Mouse (Mus musculus) kidney, embryonic 15.5 days (tissue): Measurements from ENCODE around the gene Fyn. TPM values are rescaled to one million over a fixed set of nuclear protein-coding genes. Genes with fewer than 3 reads are reported as not detected.

Experiments
- ATAC-seq: fragments of 200-750 bp; cut with Nextera tagmentation; replicated peaks from 2 replicates; pipeline ENCODE4 v1.8.0; 2017; ENCODE audit warnings: moderate TSS enrichment; ENCODE audit not compliant: low FRiP score
- H3K27ac ChIP-seq: fragments of 300-500 bp; sonication (generic); 2 replicates; pipeline ENCODE4 v1.5.1; 2015; ENCODE audit warnings: mild to moderate bottlenecking, inconsistent platforms
- H3K27me3 ChIP-seq: fragments of 300-500 bp; sonication (generic); 2 replicates; pipeline ENCODE4 v1.6.1; 2015; ENCODE audit warnings: inconsistent platforms
- H3K36me3 ChIP-seq: fragments of 300-500 bp; sonication (generic); 2 replicates; pipeline ENCODE4 v1.6.1; 2015; ENCODE audit warnings: inconsistent platforms
- H3K4me1 ChIP-seq: fragments of 300-500 bp; sonication (generic); 2 replicates; pipeline ENCODE4 v1.6.1; 2015; ENCODE audit warnings: inconsistent platforms
- H3K4me2 ChIP-seq: fragments of 300-500 bp; sonication (generic); 2 replicates; pipeline ENCODE4 v1.6.1; 2015; ENCODE audit warnings: moderate library complexity, mild to moderate bottlenecking, inconsistent platforms
- H3K4me3 ChIP-seq: fragments of 300-500 bp; sonication (generic); replicated peaks from 2 replicates; pipeline ENCODE4 v1.5.1; 2015; ENCODE audit warnings: mild to moderate bottlenecking, inconsistent platforms
- H3K9ac ChIP-seq: fragments of 300-500 bp; sonication (generic); 2 replicates; pipeline ENCODE4 v1.6.1; 2015; ENCODE audit warnings: mild to moderate bottlenecking, inconsistent platforms
- H3K9me3 ChIP-seq: fragments of 300-500 bp; sonication (generic); replicated peaks from 2 replicates; pipeline ENCODE4 v1.6.1; 2016; ENCODE audit warnings: inconsistent platforms
- WGBS: fragments of 180-500 bp; shearing (Covaris S2); methylation state at CpG from one replicate; pipeline ENCODE4 v1.1.7; 2015; ENCODE audit warnings: mixed read lengths; 5-methylcytosine and 5-hydroxymethylcytosine counted together
- polyA plus RNA-seq: library from polyadenylated mRNA; unstranded; fragments of >200 nt; fragmentation: Nextera tagmentation; extraction: Ambion mirVana; gene quantifications from 2 replicates; pipeline ENCODE4 v1.2.1, GENCODE M21; 2015

Gene Fyn
- polyA plus RNA-seq, 1 experiment from 2014 or later: 26.2 TPM

DNA sequence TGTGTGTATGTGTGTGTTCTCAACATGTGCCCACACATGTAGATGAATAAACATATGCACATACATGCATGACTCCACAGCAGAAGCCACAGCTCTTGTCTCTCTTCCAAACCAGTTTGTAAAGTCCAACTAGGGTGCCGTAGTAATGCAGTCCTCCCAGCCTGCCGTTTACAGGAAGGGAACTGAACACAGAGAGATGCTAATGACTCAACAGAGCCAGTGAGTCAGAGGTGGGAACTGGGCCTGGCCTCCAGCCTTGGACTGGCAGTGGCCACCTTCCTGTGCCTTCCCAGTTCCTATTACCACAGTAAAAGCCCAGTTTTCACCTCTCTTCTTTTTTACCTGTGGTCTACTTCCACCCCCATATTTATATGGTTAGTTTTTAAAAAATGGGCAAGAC lies 46.9 kb downstream of the Fyn start:
- no peak overlapping the region for H3K9ac ChIP-seq
- no peak overlapping the region for H3K4me3 ChIP-seq
- H3K36me3 ChIP-seq: no peaks in the 10 kb centered on the region
- peaks cover 47% of the 10 kb centered on the region for H3K4me1 ChIP-seq
- no peak for ATAC-seq
- no peak overlapping the region for H3K4me2 ChIP-seq
- H3K27me3 ChIP-seq: no peaks in the 10 kb centered on the region
- no peaks in the 10 kb centered on the region for H3K9me3 ChIP-seq
- WGBS: 40% methylated on average over 2 of the region's 2 CpGs
- H3K27ac ChIP-seq: no peak overlapping the region

DNA sequence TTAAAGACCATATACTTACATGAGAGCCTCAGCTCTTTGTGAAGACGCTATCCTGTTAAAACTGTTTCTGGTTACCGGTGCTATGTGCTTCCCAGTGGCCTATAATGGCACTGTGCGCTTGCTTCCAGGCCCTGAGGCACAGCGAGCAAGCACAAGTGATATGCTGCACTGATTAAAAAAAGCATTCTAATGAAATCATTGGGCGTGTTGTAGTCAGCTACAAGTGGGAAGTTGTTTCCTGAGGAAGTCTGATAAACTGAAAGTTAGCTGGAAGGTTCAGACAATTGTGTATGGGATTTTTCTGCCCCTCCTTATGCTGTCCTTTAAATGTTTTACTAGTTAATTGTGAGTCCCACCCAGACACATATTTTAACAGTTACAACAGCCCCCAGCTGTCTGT lies 49.0 kb downstream of the Fyn start:
- H3K9me3 ChIP-seq: no peaks in the 10 kb centered on the region
- no peak overlapping the region for H3K9ac ChIP-seq
- 0 out of 2 replicates have a peak overlapping the region, but pooled peaks have one; percentile 14 for H3K27ac ChIP-seq
- peaks cover 64% of the 10 kb centered on the region for H3K4me1 ChIP-seq
- 58% methylated on average over 5 of the region's 5 CpGs for WGBS
- no peaks in the 10 kb centered on the region for H3K36me3 ChIP-seq
- H3K27me3 ChIP-seq: no peaks in the 10 kb centered on the region
- H3K4me2 ChIP-seq: no peak overlapping the region
- ATAC-seq: no peak
- no peak overlapping the region for H3K4me3 ChIP-seq

DNA sequence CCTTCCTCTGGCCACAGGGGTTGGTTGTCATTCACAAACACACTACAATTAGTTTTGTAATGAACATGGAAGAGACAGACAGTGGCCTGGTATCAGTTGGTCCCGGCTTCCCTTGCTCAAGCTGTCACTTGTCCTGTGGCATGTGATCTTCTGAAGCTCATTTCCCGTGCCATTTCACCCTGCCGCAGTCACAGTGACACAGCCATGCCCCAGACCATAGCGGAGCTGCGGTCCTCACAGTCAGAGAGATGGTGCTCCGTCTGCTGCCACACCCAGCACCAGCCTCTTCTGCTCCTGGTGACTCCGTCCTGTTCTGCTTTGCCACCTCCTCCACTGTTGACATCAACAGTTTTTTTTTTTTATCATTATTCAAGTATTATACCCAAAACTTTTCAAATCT lies 49.7 kb downstream of the Fyn start:
- Histone ChIP-seq H3K27me3 (no peaks in the 10 kb centered on the region), H3K36me3 (no peaks in the 10 kb centered on the region), H3K27ac (0 out of 2 replicates have a peak overlapping the region, but pooled peaks have one; percentile 3), H3K4me1 (peaks cover 57% of the 10 kb centered on the region), H3K4me3 (no peak overlapping the region), H3K9ac (no peak overlapping the region), H3K9me3 (no peaks in the 10 kb centered on the region), H3K4me2 (no peak overlapping the region)
- WGBS: 82% methylated on average over 7 of the region's 7 CpGs
- ATAC-seq: no peak

DNA sequence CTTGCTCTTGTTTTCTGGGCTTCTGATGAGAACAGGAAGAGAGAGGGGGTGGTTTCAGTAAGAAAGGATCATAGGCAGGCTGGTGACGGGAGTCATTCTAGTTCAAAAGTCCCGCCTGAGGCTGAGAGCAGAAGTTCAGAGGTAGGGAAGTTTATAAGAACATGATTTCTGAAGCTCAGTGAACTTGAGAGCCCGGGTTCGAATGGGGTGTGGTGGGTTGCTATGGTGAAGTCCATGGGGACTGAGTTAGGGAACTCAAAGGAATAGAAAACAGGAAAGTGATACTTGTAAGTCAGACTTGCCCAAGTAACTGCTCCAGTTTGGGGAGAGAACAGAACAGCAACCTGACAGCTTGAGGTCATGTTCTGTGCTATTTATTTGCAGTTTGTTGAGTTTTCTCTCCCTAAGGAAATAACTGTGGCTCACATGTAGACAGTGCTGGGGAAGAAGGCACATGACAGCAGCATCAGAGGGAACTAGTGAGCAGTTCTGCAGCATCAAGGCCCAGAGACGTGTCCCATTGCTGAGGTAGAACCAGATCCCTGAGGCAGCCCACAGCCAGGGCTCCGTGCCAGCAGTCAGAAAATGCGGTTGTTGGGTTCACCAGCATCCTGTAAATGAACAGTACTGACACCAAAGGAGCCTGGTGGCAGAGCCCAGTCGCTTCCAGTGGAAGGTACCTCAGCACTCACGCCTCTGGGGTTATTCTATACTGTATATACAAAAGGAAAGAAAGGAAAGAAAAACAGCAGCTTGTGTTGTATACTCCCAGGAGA lies 52.4 kb downstream of the Fyn start:
- Histone ChIP-seq H3K4me3 (no peak overlapping the region), H3K9me3 (no peaks in the 10 kb centered on the region), H3K9ac (no peak overlapping the region), H3K4me2 (no peak overlapping the region), H3K27ac (0 out of 2 replicates have a peak overlapping the region, but pooled peaks have one; percentile 41), H3K36me3 (no peaks in the 10 kb centered on the region), H3K27me3 (no peaks in the 10 kb centered on the region), H3K4me1 (peaks cover 50% of the 10 kb centered on the region)
- WGBS: 34% methylated on average over 9 of the region's 9 CpGs
- peak; percentile 27; the same call in 1 of the 2 replicates for ATAC-seq

DNA sequence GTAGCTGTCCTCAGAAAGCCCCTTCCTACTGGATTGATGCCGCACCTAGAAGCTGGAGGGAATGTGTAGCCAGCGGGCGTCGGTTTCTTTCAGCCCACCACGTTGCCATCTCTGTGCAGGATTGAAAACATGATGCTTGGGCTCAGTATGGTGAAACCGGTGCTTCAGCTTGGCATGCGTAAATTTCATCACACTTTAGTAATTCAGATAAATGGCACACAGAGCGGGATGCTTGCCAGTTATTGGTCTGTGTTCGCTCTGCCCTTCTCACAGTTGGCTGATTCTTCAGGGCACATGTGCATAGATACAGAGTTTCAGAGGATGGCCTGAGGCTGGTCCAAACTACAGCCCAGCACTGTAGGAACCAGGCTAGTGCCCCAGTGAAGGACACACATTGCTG lies 53.1 kb downstream of the Fyn start:
- Histone ChIP-seq H3K4me3 (no peak overlapping the region), H3K36me3 (no peaks in the 10 kb centered on the region), H3K4me2 (no peak overlapping the region), H3K9me3 (no peaks in the 10 kb centered on the region), H3K27me3 (no peaks in the 10 kb centered on the region), H3K27ac (no peak overlapping the region), H3K9ac (no peak overlapping the region), H3K4me1 (peaks cover 45% of the 10 kb centered on the region)
- no peak for ATAC-seq
- WGBS: 84% methylated on average over 9 of the region's 9 CpGs

DNA sequence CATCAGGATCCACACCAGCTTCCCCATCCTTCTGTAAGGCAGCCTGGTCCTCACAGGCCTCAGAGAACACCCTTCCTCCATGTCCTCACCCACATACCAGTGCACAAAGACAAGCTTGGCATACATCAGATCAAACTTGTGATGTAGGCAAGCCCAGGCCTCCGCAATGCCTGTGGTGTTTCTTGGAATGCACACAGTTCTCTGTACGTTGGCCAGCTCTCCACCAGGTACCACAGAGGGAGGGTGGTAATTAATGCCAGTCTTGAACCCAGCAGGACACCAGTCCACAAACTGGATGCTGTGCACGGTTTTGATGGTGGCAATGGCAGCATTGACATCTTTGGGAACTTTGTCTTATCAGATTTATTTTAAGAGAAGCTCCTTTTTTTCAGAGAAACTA lies 56.0 kb downstream of the Fyn start:
- H3K4me3 ChIP-seq: no peak overlapping the region
- H3K27ac ChIP-seq: no peak overlapping the region
- ATAC-seq: no peak
- no peak overlapping the region for H3K9ac ChIP-seq
- no peak overlapping the region for H3K4me2 ChIP-seq
- no peaks in the 10 kb centered on the region for H3K36me3 ChIP-seq
- no peaks in the 10 kb centered on the region for H3K27me3 ChIP-seq
- WGBS: 89% methylated on average over 3 of the region's 3 CpGs
- no peaks in the 10 kb centered on the region for H3K9me3 ChIP-seq
- peaks cover 35% of the 10 kb centered on the region for H3K4me1 ChIP-seq

DNA sequence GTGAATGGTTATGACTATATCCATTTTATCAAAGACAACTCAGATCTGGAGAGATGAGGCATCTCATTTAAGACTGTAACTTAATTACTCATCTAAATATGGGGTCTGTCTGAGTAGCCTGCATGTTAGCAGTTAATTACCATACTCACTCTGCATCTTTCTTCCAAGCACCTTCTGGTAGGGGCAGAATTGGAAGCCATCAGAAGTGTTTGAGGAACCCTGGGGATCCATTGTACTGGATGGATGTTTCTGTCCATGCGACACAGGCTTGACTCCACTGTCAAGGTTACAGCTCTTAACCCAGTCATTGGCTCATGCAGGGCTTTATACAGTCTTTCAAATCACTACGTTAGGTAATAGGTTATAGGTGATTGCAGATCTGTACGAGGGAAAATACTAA lies 57.4 kb downstream of the Fyn start:
- Histone ChIP-seq H3K4me1 (peaks cover 36% of the 10 kb centered on the region), H3K4me2 (no peak overlapping the region), H3K27me3 (no peaks in the 10 kb centered on the region), H3K9ac (no peak overlapping the region), H3K36me3 (no peaks in the 10 kb centered on the region), H3K9me3 (no peaks in the 10 kb centered on the region), H3K4me3 (no peak overlapping the region), H3K27ac (no peak overlapping the region)
- WGBS: 88% methylated on average over 3 of the region's 3 CpGs
- ATAC-seq: no peak

DNA sequence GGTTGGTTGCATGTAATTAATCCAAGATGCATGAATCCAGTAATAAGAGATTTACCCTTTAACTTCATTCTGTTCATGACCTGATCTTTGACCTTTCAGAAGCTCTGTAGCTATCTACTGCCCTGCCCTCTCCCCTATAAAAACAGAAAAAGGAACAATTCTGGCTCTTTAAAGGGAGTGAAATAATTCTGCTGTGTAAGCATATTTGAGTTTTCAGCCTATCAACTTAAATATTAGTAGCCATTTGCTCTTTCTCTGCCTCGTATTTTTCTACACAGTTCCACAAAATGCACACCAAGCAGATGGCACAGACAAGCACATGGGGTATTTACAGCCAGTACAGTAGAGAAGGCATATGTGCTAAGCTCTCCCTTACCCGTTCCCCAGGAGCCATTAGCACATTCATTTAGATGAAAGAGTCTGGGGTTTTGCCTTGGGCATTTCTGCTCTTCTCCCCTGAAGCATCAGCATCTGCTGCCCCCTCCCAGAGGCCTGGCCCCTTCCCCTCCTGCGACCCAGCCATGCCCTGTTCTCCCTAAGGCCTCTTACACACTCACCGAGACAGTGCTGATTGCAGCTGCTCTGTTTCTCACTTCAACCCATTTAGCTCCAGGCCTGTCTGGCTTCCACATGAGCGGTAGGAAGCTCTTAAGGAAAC lies 58.3 kb downstream of the Fyn start:
- Histone ChIP-seq H3K4me2 (no peak overlapping the region), H3K4me1 (peaks cover 32% of the 10 kb centered on the region), H3K27me3 (no peaks in the 10 kb centered on the region), H3K36me3 (no peaks in the 10 kb centered on the region), H3K9ac (no peak overlapping the region), H3K9me3 (no peaks in the 10 kb centered on the region), H3K27ac (no peak overlapping the region), H3K4me3 (no peak overlapping the region)
- ATAC-seq: no peak
- WGBS: 43% methylated on average over 5 of the region's 5 CpGs

DNA sequence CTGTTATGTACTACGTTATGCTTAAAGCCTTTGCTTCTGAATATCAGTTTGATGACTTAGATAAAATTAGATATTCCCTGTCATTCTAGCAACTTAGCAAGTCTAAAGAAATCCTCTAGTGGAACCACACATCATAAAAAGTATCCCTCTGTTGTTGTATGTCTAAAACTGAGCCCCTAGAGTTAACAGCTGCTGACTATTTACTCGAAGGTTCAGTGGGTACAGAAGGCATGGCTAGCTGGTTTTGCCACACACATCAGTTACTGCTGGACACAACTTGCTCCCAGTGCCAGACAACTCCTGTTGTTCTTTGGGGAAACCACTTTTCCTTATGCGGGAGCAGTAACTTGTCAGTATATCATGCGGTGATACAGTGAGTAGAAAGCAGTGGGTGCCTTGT lies 61.0 kb downstream of the Fyn start:
- Histone ChIP-seq H3K9ac (no peak overlapping the region), H3K9me3 (no peaks in the 10 kb centered on the region), H3K27me3 (no peaks in the 10 kb centered on the region), H3K4me2 (no peak overlapping the region), H3K36me3 (no peaks in the 10 kb centered on the region), H3K27ac (peak overlapping the region; percentile 59), H3K4me1 (peaks cover 52% of the 10 kb centered on the region), H3K4me3 (no peak overlapping the region)
- 0 out of 2 replicates have a peak, but pooled peaks have one; percentile 13 for ATAC-seq
- WGBS: 59% methylated on average over 4 of the region's 4 CpGs

DNA sequence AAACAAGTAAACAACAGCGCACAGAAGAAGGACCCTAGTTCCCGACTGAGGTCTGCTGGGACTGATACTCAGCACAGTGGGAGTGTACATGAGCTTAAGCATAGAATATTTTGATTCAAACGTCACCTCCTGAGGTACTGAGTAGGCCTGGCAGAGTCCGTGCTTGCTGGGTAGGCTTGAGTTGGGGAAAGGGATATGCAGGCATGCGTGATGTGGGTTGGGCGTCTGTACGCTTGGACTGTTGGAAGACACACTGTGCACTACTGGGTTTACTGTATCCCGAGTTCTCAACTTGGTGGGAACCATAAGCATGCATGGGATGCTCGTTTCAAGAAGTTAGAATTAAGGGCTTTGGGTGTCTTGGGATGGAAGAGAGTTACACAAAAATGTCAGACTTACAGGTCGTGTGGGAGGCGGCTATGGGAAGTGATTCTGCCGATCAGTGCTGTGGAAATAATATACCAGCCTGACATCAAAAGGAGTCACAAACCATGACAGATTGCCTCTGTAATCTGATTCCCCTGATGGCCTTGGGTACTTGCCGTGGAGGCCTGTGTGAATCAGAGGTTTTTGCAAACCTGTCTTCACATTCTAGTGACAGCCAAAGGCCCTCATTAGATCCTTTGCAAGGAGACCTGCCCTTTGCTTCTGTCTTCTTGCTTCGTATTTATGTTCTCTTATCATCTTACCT lies 61.6 kb downstream of the Fyn start:
- Histone ChIP-seq H3K4me1 (peaks cover 52% of the 10 kb centered on the region), H3K9ac (no peak overlapping the region), H3K4me3 (no peak overlapping the region), H3K27ac (peak overlapping the region; percentile 59), H3K9me3 (no peaks in the 10 kb centered on the region), H3K36me3 (no peaks in the 10 kb centered on the region), H3K27me3 (no peaks in the 10 kb centered on the region), H3K4me2 (peak overlapping the region; percentile 29)
- WGBS: 30% methylated on average over 14 of the region's 14 CpGs
- peak; percentile 85 for ATAC-seq

DNA sequence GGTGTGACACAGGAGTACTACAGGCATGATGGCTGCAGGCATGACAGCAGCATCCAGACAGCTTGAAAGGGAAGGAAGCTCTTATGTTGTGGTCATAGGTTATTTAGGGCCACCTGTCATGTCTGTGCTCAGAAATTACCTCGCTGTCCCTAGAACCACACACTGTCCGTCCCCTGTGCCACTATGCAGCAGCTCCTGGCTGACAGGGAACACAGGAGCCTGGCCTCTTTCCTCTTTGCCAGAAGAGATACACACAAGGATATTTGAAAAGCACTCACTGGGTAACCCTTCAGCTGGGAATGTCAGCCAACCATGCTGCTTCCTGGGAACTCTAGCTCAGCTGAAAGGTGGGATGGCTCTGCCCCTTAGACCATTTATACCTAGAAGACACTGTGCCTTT lies 62.6 kb downstream of the Fyn start:
- H3K4me2 ChIP-seq: no peak overlapping the region
- no peaks in the 10 kb centered on the region for H3K27me3 ChIP-seq
- H3K4me3 ChIP-seq: no peak overlapping the region
- no peak overlapping the region for H3K9ac ChIP-seq
- H3K27ac ChIP-seq: no peak overlapping the region
- H3K9me3 ChIP-seq: no peaks in the 10 kb centered on the region
- H3K4me1 ChIP-seq: peaks cover 52% of the 10 kb centered on the region
- no peak for ATAC-seq
- no peaks in the 10 kb centered on the region for H3K36me3 ChIP-seq
- WGBS: 73% methylated on average over 2 of the region's 2 CpGs
